Mouse (Mus musculus) midbrain, postnatal 0 days (tissue): ENCODE results near the gene Fgf18. TPM values are rescaled to one million over a fixed set of nuclear protein-coding genes. Genes with fewer than 3 reads are reported as not detected.

Experiments used
- ATAC-seq: fragments of 200-750 bp; cut with Nextera tagmentation; 2 replicates; pipeline ENCODE4 v1.8.0; 2017; ENCODE audit warnings: moderate number of reproducible peaks, mild to moderate bottlenecking, moderate TSS enrichment, moderate library complexity; ENCODE audit not compliant: low FRiP score
- DNase-seq: peaks from one replicate; pipeline ENCODE4 v3.0.0-alpha.2; 2015; ENCODE audit warnings: low spot score
- H3K27ac ChIP-seq: fragments of 300-500 bp; sonication (generic); 2 replicates; pipeline ENCODE4 v1.5.1; 2014; ENCODE audit warnings: low read depth, mild to moderate bottlenecking, low read length, mixed read lengths
- H3K27me3 ChIP-seq: fragments of 300-500 bp; sonication (generic); 2 replicates; pipeline ENCODE4 v1.6.1; 2014; ENCODE audit warnings: low read length, control low read depth, mixed read lengths; ENCODE audit not compliant: insufficient read depth
- H3K36me3 ChIP-seq: fragments of 300-500 bp; sonication (generic); 2 replicates; pipeline ENCODE4 v1.6.1; 2014; ENCODE audit warnings: low read length, control low read depth, mixed read lengths; ENCODE audit not compliant: insufficient read depth
- H3K4me1 ChIP-seq: fragments of 300-500 bp; sonication (generic); 2 replicates; pipeline ENCODE4 v1.6.1; 2014; ENCODE audit warnings: mild to moderate bottlenecking, control low read depth, antibody characterized with exemption, low read length, mixed read lengths; ENCODE audit not compliant: insufficient read depth
- H3K4me2 ChIP-seq: fragments of 300-500 bp; sonication (generic); 2 replicates; pipeline ENCODE4 v1.6.1; 2014; ENCODE audit warnings: low read depth, mild to moderate bottlenecking, low read length, mixed read lengths; ENCODE audit not compliant: poor library complexity, severe bottlenecking
- H3K4me3 ChIP-seq: fragments of 300-500 bp; sonication (generic); 2 replicates; pipeline ENCODE4 v1.5.1; 2014; ENCODE audit warnings: low read depth, mild to moderate bottlenecking, low read length, moderate library complexity
- H3K9ac ChIP-seq: fragments of 300-500 bp; sonication (generic); replicated peaks from 2 replicates; pipeline ENCODE4 v1.6.1; 2014; ENCODE audit warnings: mild to moderate bottlenecking, low read length, moderate library complexity, mixed read lengths; ENCODE audit not compliant: poor library complexity, severe bottlenecking
- H3K9me3 ChIP-seq: fragments of 300-500 bp; sonication (generic); 2 replicates; pipeline ENCODE4 v1.6.1; 2016; ENCODE audit warnings: low read length, control low read depth
- CTCF ChIP-seq: IDR thresholded peaks from 2 replicates; pipeline ENCODE4 v1.5.1; 2016; ENCODE audit warnings: antibody characterized with exemption, mild to moderate bottlenecking
- WGBS: fragments of 180-500 bp; shearing (Covaris S2); extraction: QIAGEN DNeasy Blood & Tissue Kit; methylation state at CpG from one replicate; pipeline ENCODE4 v1.1.7; 2014; 5-methylcytosine and 5-hydroxymethylcytosine counted together
- polyA plus RNA-seq: library from polyadenylated mRNA; unstranded; fragments of >200 nt; fragmentation: Nextera tagmentation; extraction: Ambion mirVana; gene quantifications from 2 replicates; pipeline ENCODE4 v1.2.1, GENCODE M21; 2015
- total RNA-seq: library from RNA; depleted of rRNA; stranded (reverse); fragments of >200 nt; gene quantifications from 2 replicates; pipeline ENCODE4 v1.2.3, GENCODE M21; 2014

The Fgf18 gene
- total and polyA plus RNA-seq, 2 experiments from 2014 or later: 6.5 to 6.7 TPM

DNA sequence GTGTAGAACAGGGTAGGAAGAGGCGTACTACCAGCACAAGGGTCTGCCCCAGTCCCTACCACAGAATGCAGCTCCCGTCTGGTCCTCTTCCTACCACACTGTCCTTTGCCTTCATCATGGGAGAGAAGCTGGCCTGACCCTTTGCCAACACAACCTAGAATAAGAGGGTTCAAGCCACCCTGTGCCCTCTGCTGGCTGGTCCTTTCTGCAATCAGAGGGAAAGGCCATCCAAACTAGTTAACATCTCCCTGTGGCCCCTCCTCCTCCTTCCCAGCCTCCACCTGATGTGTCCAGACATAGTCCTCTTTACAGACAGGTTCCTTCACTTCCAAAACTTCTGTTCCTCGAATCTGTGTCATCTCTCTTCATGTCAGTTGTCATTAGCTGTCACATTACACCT is 66.0 kb downstream of the Fgf18 start:
- Histone ChIP-seq H3K36me3 (no peaks in the 10 kb centered on the region), H3K4me3 (no peak overlapping the region), H3K27me3 (no peaks in the 10 kb centered on the region), H3K9ac (no peak overlapping the region), H3K27ac (no peak overlapping the region), H3K4me2 (no peak overlapping the region), H3K9me3 (no peaks in the 10 kb centered on the region), H3K4me1 (no peaks in the 10 kb centered on the region)
- no peak for TF ChIP-seq CTCF
- DNase-seq (no peak), ATAC-seq (no peak)
- WGBS: 89% methylated on average over 3 of the region's 3 CpGs

DNA sequence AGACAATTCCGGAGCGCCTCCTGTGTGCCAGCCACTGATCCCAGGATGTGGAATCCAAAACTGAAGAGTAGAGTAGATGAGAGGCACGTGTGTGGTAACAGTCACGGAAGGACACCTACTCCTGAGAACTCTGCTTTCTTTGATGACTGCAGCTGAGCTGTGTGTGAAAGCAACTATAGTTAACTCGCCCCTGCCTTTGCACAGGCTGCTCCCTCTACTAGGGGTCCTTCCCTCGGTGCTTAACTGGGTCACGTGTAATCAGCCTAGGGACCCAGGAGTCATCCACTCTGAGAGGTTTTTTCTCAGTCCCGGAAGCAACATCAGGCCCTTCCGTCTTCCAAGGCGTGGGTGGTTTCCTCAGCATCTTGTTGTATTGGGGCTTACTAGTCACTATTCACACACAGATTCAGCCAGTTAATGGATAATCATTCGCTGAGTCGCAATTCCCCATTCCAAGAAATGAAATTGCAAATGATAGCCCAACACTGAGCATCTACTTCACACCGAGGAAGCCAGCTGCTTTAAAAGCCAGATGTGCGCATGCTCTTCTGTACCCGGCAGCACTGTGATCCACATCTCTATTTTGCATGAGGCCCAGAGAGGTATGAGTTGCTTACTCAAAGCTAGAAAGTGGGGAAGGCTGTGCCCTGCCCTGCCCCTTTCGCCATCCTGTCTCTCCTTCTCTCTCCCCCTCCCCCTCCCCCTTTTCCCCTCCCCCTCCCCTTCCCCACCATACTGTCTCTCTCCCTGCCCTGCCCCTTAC is 67.0 kb downstream of the Fgf18 start:
- no peak overlapping the region for H3K4me3 ChIP-seq
- no peaks in the 10 kb centered on the region for H3K9me3 ChIP-seq
- no peaks in the 10 kb centered on the region for H3K36me3 ChIP-seq
- no peak for DNase-seq
- H3K27ac ChIP-seq: no peak overlapping the region
- no peaks in the 10 kb centered on the region for H3K27me3 ChIP-seq
- no peak overlapping the region for H3K9ac ChIP-seq
- ATAC-seq: no peak
- no peak for TF ChIP-seq CTCF
- 73% methylated on average over 16 of the region's 16 CpGs for WGBS
- no peak overlapping the region for H3K4me2 ChIP-seq
- no peaks in the 10 kb centered on the region for H3K4me1 ChIP-seq

GRCm38 (mm10) chr11:33079424-33079823 is 67.8 kb downstream of the Fgf18 start:
- 78% methylated on average over 6 of the region's 6 CpGs for WGBS
- no peak overlapping the region for H3K9ac ChIP-seq
- DNase-seq (no peak), ATAC-seq (no peak)
- no peaks in the 10 kb centered on the region for H3K4me1 ChIP-seq
- H3K36me3 ChIP-seq: no peaks in the 10 kb centered on the region
- H3K9me3 ChIP-seq: no peaks in the 10 kb centered on the region
- H3K4me3 ChIP-seq: no peak overlapping the region
- no peaks in the 10 kb centered on the region for H3K27me3 ChIP-seq
- H3K4me2 ChIP-seq: no peak overlapping the region
- no peak overlapping the region for H3K27ac ChIP-seq
- no peak for TF ChIP-seq CTCF

GRCm38 (mm10) chr11:33078036-33078435 is 69.2 kb downstream of the Fgf18 start:
- ATAC-seq: no peak
- no peaks in the 10 kb centered on the region for H3K9me3 ChIP-seq
- no peak for TF ChIP-seq CTCF
- DNase-seq: no peak
- 40% methylated on average over 7 of the region's 7 CpGs for WGBS
- no peaks in the 10 kb centered on the region for H3K4me1 ChIP-seq
- no peaks in the 10 kb centered on the region for H3K36me3 ChIP-seq
- no peak overlapping the region for H3K9ac ChIP-seq
- no peak overlapping the region for H3K4me2 ChIP-seq
- no peak overlapping the region for H3K4me3 ChIP-seq
- H3K27me3 ChIP-seq: no peaks in the 10 kb centered on the region
- H3K27ac ChIP-seq: no peak overlapping the region

- Histone ChIP-seq H3K4me1 (no peaks in the 10 kb centered on the region), H3K27me3 (no peaks in the 10 kb centered on the region), H3K4me2 (no peak overlapping the region), H3K36me3 (no peaks in the 10 kb centered on the region), H3K4me3 (no peak overlapping the region), H3K27ac (no peak overlapping the region), H3K9me3 (no peaks in the 10 kb centered on the region), H3K9ac (no peak overlapping the region)
- DNase-seq: peak; percentile 63
- 51% methylated on average over 8 of the region's 8 CpGs for WGBS
- ATAC-seq: peak; percentile 45; the same call in 1 of the 2 replicates
- no peak for TF ChIP-seq CTCF
These were observed 71.9 kb downstream of the Fgf18 start for GRCm38 (mm10) chr11:33075293-33075692.

- TF ChIP-seq CTCF: no peak
- Histone ChIP-seq H3K4me2 (no peak overlapping the region), H3K27me3 (no peaks in the 10 kb centered on the region), H3K9me3 (no peaks in the 10 kb centered on the region), H3K4me3 (no peak overlapping the region), H3K36me3 (no peaks in the 10 kb centered on the region), H3K4me1 (no peaks in the 10 kb centered on the region), H3K9ac (no peak overlapping the region), H3K27ac (no peak overlapping the region)
- DNase-seq (no peak), ATAC-seq (no peak)
- 71% methylated on average over 7 of the region's 7 CpGs for WGBS
These were observed 72.7 kb downstream of the Fgf18 start for GRCm38 (mm10) chr11:33074541-33074940.
